Mouse (Mus musculus) testis, adult 2 months (tissue): ENCODE data around the gene Kremen1. TPM values are rescaled to one million over a fixed set of nuclear protein-coding genes. Genes with fewer than 3 reads are reported as not detected.
A peak's percentile ranks its signal among the peaks of the same experiment; 100 is the strongest.

ENCODE experiments used
- H3K27ac ChIP-seq: fragments of 200-500 bp; 2 replicates; pipeline ENCODE4 v1.5.1; 2012; ENCODE audit warnings: low read depth, low read length; ENCODE audit not compliant: control insufficient read depth, insufficient read depth
- H3K27me3 ChIP-seq: fragments of 200-500 bp; 2 replicates; pipeline ENCODE4 v1.6.1; 2012; ENCODE audit warnings: mild to moderate bottlenecking, low read length, moderate library complexity; ENCODE audit not compliant: control insufficient read depth, insufficient read depth
- H3K36me3 ChIP-seq: fragments of 200-500 bp; 2 replicates; pipeline ENCODE4 v1.6.1; 2012; ENCODE audit warnings: mild to moderate bottlenecking, low read length; ENCODE audit not compliant: control insufficient read depth, insufficient read depth
- H3K4me1 ChIP-seq: fragments of 200-500 bp; 2 replicates; pipeline ENCODE4 v1.6.1; 2012; ENCODE audit warnings: low read length; ENCODE audit not compliant: control insufficient read depth, insufficient read depth
- H3K4me3 ChIP-seq: fragments of 200-500 bp; 2 replicates; pipeline ENCODE4 v1.5.1; 2012; ENCODE audit warnings: low read depth, mild to moderate bottlenecking, low read length, moderate library complexity, mixed read lengths; ENCODE audit not compliant: control insufficient read depth
- CTCF ChIP-seq: fragments of 200-500 bp; IDR thresholded peaks from 2 replicates; pipeline ENCODE4 v1.5.1; 2012; ENCODE audit warnings: low read depth, mild to moderate bottlenecking, inconsistent platforms, low read length, moderate library complexity; ENCODE audit not compliant: control insufficient read depth, insufficient read depth, insufficient replicate concordance
- POLR2A ChIP-seq: fragments of 200-500 bp; IDR thresholded peaks from 2 replicates; pipeline ENCODE4 v1.6.1; 2012; ENCODE audit warnings: low read depth, mild to moderate bottlenecking, inconsistent platforms, low read length, moderate library complexity; ENCODE audit not compliant: control insufficient read depth
- polyA plus RNA-seq: library from polyadenylated mRNA; depleted of rRNA; stranded (reverse); fragments of >200 nt; gene quantifications from 2 replicates; pipeline ENCODE4 v1.2.3, GENCODE M21; 2012

The Kremen1 gene
- polyA plus RNA-seq, 1 experiment: 13.5 TPM

DNA sequence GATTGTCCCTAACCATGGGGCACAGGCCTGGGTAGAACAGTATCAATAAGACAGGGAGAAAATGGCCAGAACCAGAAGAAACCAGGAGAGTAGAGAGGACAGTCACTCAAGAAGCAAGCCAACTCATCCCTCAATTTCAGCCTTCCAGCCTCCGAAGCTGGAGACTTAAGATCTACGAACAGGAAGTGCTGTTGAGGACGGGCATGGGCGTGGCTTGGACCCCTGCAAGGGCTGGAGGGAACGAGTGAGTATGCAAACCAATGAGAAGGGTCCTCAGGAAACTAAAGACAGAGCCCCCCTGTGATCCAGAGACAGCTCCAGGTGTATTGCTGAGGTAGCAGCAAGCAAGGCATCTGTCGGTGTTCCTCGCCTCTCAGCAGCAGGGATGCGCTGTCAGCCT, 97.0 kb downstream of the Kremen1 start:
- Histone ChIP-seq H3K4me1 (no peaks in the 10 kb centered on the region; the same call in 1 of the 2 replicates), H3K27ac (no peak overlapping the region), H3K36me3 (no peaks in the 10 kb centered on the region), H3K27me3 (no peaks in the 10 kb centered on the region), H3K4me3 (no peak overlapping the region)
- no peak for TF ChIP-seq POLR2A

GRCm38 (mm10) chr11:5163421-5163820, 97.9 kb downstream of the Kremen1 start:
- Histone ChIP-seq H3K4me1 (peaks cover under 1% of the 10 kb centered on the region; the same call in 1 of the 2 replicates), H3K4me3 (no peak overlapping the region)
- TF ChIP-seq POLR2A: no peak
- TF ChIP-seq CTCF: no peak

GRCm38 (mm10) chr11:5160722-5161485, 100.5 kb downstream of the Kremen1 start:
- TF ChIP-seq CTCF (peak; percentile 84; the same call in 1 of the 2 replicates), POLR2A (no peak)
- Histone ChIP-seq H3K27me3 (no peaks in the 10 kb centered on the region), H3K4me3 (peak overlapping the region; percentile 59), H3K27ac (no peak overlapping the region), H3K36me3 (no peaks in the 10 kb centered on the region), H3K4me1 (peaks cover 3% of the 10 kb centered on the region; the same call in 1 of the 2 replicates)

More at GRCm38 (mm10) chr11:5163421-5163820, 97.9 kb downstream of the Kremen1 start:
- no peak overlapping the region for H3K27ac ChIP-seq
- no peaks in the 10 kb centered on the region for H3K36me3 ChIP-seq
- no peaks in the 10 kb centered on the region for H3K27me3 ChIP-seq

DNA sequence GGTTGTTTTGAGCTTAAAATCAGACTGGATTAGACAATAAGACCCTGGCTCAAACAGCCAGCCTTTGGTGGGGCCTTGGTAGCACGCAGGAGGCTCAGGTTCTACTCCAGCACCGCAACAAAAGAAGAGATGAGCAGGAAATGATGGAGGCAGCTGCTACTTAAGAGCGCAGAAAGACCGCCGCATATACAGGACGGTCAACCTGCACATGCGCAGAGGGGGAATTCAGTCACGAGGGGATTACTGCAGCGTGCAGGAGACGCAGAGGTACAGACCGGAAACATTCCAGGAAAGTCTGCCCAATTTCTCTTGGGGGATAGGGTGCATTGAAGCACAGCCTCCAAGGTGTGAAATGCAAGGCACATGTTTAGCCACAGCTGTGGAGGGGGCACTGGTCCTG, 103.3 kb downstream of the Kremen1 start:
- Histone ChIP-seq H3K27ac (no peak overlapping the region), H3K4me3 (no peak overlapping the region), H3K4me1 (peaks cover 3% of the 10 kb centered on the region; the same call in 1 of the 2 replicates), H3K36me3 (no peaks in the 10 kb centered on the region), H3K27me3 (no peaks in the 10 kb centered on the region)
- TF ChIP-seq POLR2A (no peak), CTCF (no peak)

DNA sequence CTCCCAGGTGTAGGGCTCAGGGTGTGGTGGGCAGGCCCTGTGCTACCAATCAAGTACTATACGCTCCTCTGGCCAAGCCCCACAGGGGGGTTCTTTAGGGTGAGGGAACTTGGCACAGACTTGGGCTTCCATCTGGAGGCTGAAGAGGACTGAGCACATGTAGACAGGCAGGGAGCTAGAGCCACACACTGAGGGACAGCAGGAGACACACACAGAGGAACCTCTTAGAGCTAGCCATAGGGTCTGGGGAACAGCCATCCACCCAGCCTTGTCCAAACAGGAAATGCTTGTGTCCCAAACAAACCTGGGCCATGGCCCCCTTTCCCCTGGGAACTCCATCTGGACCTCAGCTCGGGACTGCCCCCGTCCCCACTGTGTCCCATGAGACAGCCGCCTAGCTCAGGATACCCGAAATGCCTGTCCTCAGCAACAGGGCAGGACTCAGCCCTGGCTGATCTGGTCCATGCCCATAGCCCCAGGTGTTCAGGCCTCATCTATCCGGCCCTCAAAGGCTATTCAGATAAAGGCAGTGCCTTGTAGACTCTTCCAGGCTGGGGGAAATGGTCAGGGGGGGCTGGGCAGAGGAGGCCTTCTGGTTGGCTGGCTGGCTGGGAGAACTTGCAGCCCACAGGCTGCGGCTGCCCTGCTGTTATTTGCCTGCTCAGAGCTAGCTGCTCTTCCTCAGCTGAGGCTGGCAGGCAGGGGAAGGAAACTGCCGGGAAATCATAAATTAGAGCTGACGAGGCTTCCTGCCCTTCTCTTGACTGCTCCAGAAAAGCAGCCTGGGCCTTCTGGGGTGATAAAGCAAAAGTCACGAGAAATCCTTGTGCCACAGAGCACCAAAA, 106.2 kb downstream of the Kremen1 start:
- Histone ChIP-seq H3K4me3 (no peak overlapping the region), H3K36me3 (no peaks in the 10 kb centered on the region), H3K27ac (no peak overlapping the region), H3K27me3 (no peaks in the 10 kb centered on the region; the same call in 1 of the 2 replicates), H3K4me1 (peaks cover 14% of the 10 kb centered on the region)
- no peak for TF ChIP-seq CTCF
- no peak for TF ChIP-seq POLR2A

DNA sequence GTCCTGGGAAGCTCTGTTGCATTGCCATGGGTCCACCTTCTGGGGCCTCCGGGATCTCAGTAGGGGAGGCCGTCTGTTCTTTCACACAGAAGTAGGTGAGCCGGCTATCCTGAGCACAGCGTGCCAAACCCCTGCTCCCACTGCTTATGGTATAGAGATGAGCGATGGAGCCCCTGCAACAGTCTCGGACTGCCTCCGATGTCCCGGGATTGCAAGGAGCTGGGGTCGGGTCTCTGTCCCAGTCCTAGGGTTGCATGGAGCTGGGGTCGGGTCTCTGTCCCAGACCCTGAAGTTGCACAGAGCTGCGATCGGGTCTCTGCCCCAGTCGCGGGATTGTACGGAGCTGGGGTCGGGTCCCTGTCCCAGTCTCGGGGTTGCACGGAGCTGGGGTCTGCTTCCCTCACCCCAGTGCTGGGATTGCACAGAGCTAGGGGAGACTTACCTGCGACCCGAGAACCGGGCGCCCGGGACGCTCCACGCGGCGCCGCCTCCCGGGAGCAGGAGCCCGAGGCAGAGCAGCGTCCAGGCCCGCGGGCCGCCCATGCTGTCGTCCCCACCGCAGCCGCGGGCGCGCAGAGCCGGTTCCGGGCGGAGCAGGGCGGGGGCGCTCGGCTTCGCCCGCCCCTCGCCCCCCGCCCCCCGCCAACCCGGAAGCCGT, 109.5 kb downstream of the Kremen1 start, which contains the start of gene Emid1:
Gene Emid1 (minus strand): TSS at position 578 of the 658 bp plus-strand sequence.
- H3K4me3 ChIP-seq: peak within 1 kb of the TSS; percentile 64
- H3K36me3 ChIP-seq: no peaks in the 10 kb centered on the region
- H3K4me1 ChIP-seq: peaks cover 11% of the 10 kb centered on the region
- TF ChIP-seq POLR2A (no peak), CTCF (no peak)
- no peak within 1 kb of the TSS for H3K27ac ChIP-seq
- no peaks in the 10 kb centered on the region; the same call in 1 of the 2 replicates for H3K27me3 ChIP-seq

DNA sequence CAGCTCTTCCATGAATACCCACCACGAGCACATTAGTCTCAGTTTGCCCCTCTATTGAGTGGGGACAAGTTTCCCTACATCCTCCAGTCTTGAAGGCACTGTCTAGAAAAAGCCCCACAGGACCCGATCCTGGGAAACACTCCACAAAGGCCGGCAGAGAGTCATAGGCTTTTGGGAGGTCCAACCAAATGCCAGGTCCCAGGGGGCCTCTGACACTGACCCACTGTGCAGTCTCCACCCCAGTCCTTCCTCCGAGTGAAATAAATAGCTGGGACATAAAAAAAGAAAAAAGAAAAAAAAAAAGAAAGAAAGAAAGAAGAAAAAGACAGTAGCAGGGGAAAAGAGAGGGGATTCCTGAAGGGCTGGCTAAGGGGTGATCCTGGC, 110.1 kb downstream of the Kremen1 start:
- no peaks in the 10 kb centered on the region for H3K36me3 ChIP-seq
- TF ChIP-seq POLR2A (no peak), CTCF (no peak)
- H3K4me1 ChIP-seq: peaks cover 11% of the 10 kb centered on the region
- no peaks in the 10 kb centered on the region; the same call in 1 of the 2 replicates for H3K27me3 ChIP-seq
- H3K4me3 ChIP-seq: no peak overlapping the region
- H3K27ac ChIP-seq: no peak overlapping the region
